Mouse (Mus musculus): ENCODE data around the gene Alox15.

GRCm38 (mm10) chr11:70376054-70376453 is 24.2 kb upstream of the Alox15 start:
- TF ChIP-seq POLR2A (IDR thresholded peaks at IDR 0.05; ENCODE audit: control insufficient read depth, extremely low read depth, insufficient read depth, low read length, poor library complexity) (no peak), CTCF (IDR thresholded peaks at IDR 0.05; ENCODE audit: borderline replicate concordance, control insufficient read depth, extremely low read depth, insufficient read depth, low read length, poor library complexity) (no peak)

All from thymus, adult 2 months (tissue).